ENCODE assay signal across 8 mouse cellular contexts in genomic region chr3:87905880-87906485, GRCm38 (mm10). TPM values are rescaled to one million over a fixed set of nuclear protein-coding genes. Genes with fewer than 3 reads are reported as not detected.
DNase-seq lines count a peak whose midpoint lies in the region; ATAC-seq and TF ChIP-seq lines count a peak whose summit lies in the region.

Gene Hdgf (plus strand): TSS chr3:87906321.

- TF ChIP-seq EP300 in heart, adult 2 months (IDR thresholded peaks at IDR 0.05; ENCODE audit: insufficient read depth, low read depth, low read length) = peak; percentile 60; the same call in 1 of the 2 replicates

- H3K4me2 ChIP-seq in embryonic facial prominence, embryonic 13.5 days = peak within 1 kb of the TSS; percentile 92
- H3K4me2 ChIP-seq in limb, embryonic 13.5 days (replicated peaks) = peak within 1 kb of the TSS; percentile 91
- peak within 1 kb of the TSS; percentile 80 for H3K4me2 ChIP-seq in midbrain, embryonic 16.5 days (ENCODE audit: low read length)

- peak; percentile 15 for TF ChIP-seq POLR2A in heart, adult 2 months (IDR thresholded peaks at IDR 0.05; ENCODE audit: insufficient read depth, low read depth, low read length)

- ATAC-seq in embryonic facial prominence, embryonic 13.5 days (ENCODE audit: insufficient number of reproducible peaks, insufficient read depth, low FRiP score, low TSS enrichment, low read depth) = peak; percentile 90
- ATAC-seq in limb, embryonic 13.5 days (ENCODE audit: low FRiP score, low read depth) = peak; percentile 94
- ATAC-seq in midbrain, embryonic 16.5 days = peak; percentile 96

- no peaks in the 10 kb centered on the region for H3K27me3 ChIP-seq in embryonic facial prominence, embryonic 13.5 days
- H3K27me3 ChIP-seq in heart, adult 2 months (ENCODE audit: control insufficient read depth, insufficient read depth, low read length) = no peaks in the 10 kb centered on the region
- H3K27me3 ChIP-seq in limb, embryonic 13.5 days = no peaks in the 10 kb centered on the region
- no peaks in the 10 kb centered on the region for H3K27me3 ChIP-seq in midbrain, embryonic 16.5 days (ENCODE audit: control insufficient read depth, insufficient read depth, low read depth, low read length)

- no peaks in the 10 kb centered on the region for H3K36me3 ChIP-seq in embryonic facial prominence, embryonic 13.5 days
- no peaks in the 10 kb centered on the region; the same call in 1 of the 2 replicates for H3K36me3 ChIP-seq in heart, adult 2 months (ENCODE audit: control insufficient read depth, insufficient read depth, low read length)
- no peaks in the 10 kb centered on the region for H3K36me3 ChIP-seq in limb, embryonic 13.5 days
- H3K36me3 ChIP-seq in midbrain, embryonic 16.5 days (ENCODE audit: control insufficient read depth, insufficient read depth, low read length) = no peaks in the 10 kb centered on the region

- peak; percentile 99 for DNase-seq in 3134 (ENCODE audit: extremely low read depth, insufficient read length, low spot score)
- DNase-seq in adrenal gland, postnatal 36 days = peak; percentile 96 to 97
- DNase-seq in heart, adult 2 months = peak; percentile 96 to 97
- DNase-seq in kidney, adult 8-10 months = peak; percentile 94 to 95
- peak; percentile 87 to 95 for DNase-seq in spleen, postnatal 10 days (ENCODE audit: low spot score in 2 of 2)

- WGBS in embryonic facial prominence, embryonic 13.5 days = under 1% methylated on average over 56 of the region's 57 CpGs
- WGBS in heart, adult 2 months = under 1% methylated on average over 53 of the region's 57 CpGs
- WGBS in limb, embryonic 13.5 days = under 1% methylated on average over 57 of the region's 57 CpGs
- WGBS in midbrain, embryonic 16.5 days = under 1% methylated on average over 55 of the region's 57 CpGs

- intact Hi-C loops in heart, adult 2 months (cut with DNase I) = loop anchor here (1.0 kb wide), 1 partner anchor 19 kb away; no protein-coding TSS in a partner anchor

- TF ChIP-seq CTCF in heart, adult 2 months (IDR thresholded peaks at IDR 0.05) = peak; percentile 44

- H3K79me2 ChIP-seq in heart, adult 2 months (replicated peaks; ENCODE audit: control insufficient read depth, insufficient read depth, low read length) = peaks cover 6% of the 10 kb centered on the region; the same call in 1 of the 2 replicates

- no peaks in the 10 kb centered on the region for H3K9me3 ChIP-seq in embryonic facial prominence, embryonic 13.5 days
- no peaks in the 10 kb centered on the region for H3K9me3 ChIP-seq in limb, embryonic 13.5 days
- no peaks in the 10 kb centered on the region for H3K9me3 ChIP-seq in midbrain, embryonic 16.5 days (replicated peaks; ENCODE audit: control insufficient read depth, low read length, poor library complexity, severe bottlenecking)

- peak within 1 kb of the TSS; percentile 98 for H3K4me3 ChIP-seq in embryonic facial prominence, embryonic 13.5 days
- H3K4me3 ChIP-seq in heart, adult 2 months = peak within 1 kb of the TSS; percentile 98
- peak within 1 kb of the TSS; percentile 99 for H3K4me3 ChIP-seq in limb, embryonic 13.5 days
- peak within 1 kb of the TSS; percentile 97 for H3K4me3 ChIP-seq in midbrain, embryonic 16.5 days (ENCODE audit: low read depth, low read length)

- H3K4me1 ChIP-seq in embryonic facial prominence, embryonic 13.5 days = peaks cover 34% of the 10 kb centered on the region
- peaks cover 20% of the 10 kb centered on the region for H3K4me1 ChIP-seq in heart, adult 2 months (ENCODE audit: control insufficient read depth, insufficient read depth, low read length)
- peaks cover 36% of the 10 kb centered on the region for H3K4me1 ChIP-seq in limb, embryonic 13.5 days
- peaks cover 28% of the 10 kb centered on the region for H3K4me1 ChIP-seq in midbrain, embryonic 16.5 days (ENCODE audit: control insufficient read depth, insufficient read depth, low read length)

- H3K27ac ChIP-seq in embryonic facial prominence, embryonic 13.5 days = peak within 1 kb of the TSS; percentile 98
- H3K27ac ChIP-seq in heart, adult 2 months = peak within 1 kb of the TSS; percentile 93
- H3K27ac ChIP-seq in limb, embryonic 13.5 days = peak within 1 kb of the TSS; percentile 98
- peak within 1 kb of the TSS; percentile 92 for H3K27ac ChIP-seq in midbrain, embryonic 16.5 days (ENCODE audit: low read length)

- H3K9ac ChIP-seq in embryonic facial prominence, embryonic 13.5 days = peak within 1 kb of the TSS; percentile 98
- peak within 1 kb of the TSS; percentile 94 for H3K9ac ChIP-seq in heart, adult 2 months (ENCODE audit: low read depth, low read length)
- peak within 1 kb of the TSS; percentile 99 for H3K9ac ChIP-seq in limb, embryonic 13.5 days
- peak within 1 kb of the TSS; percentile 84 for H3K9ac ChIP-seq in midbrain, embryonic 16.5 days (ENCODE audit: low read depth, low read length)

RNA-seq across cellular contexts. Expression of gene Hdgf, which starts in this region (rescaled TPM):
- total RNA-seq in adrenal gland, postnatal 36 days (2021) = 100 to 1,000 TPM; 187 TPM
- polyA plus RNA-seq in embryonic facial prominence, embryonic 13.5 days (2015; fragmentation: Nextera tagmentation; extraction: Ambion mirVana) = 180 and 260 TPM in 2 replicates
- 100 to 1,000 TPM; 106 to 125 TPM for total RNA-seq in heart, adult 2 months (2021)
- polyA plus RNA-seq in heart, adult 2 months (2012; rRNA removed) = 61.6 and 99.5 TPM in 2 replicates
- polyA plus RNA-seq in limb, embryonic 13.5 days (2015; fragmentation: Nextera tagmentation; extraction: Ambion mirVana) = 205 and 221 TPM in 2 replicates
- polyA plus RNA-seq in midbrain, embryonic 16.5 days (2015; fragmentation: Nextera tagmentation; extraction: Ambion mirVana) = 144 and 154 TPM in 2 replicates

Comparison
In these comparisons a context has a peak if more than half of its experiments do, and no peak if none do; other contexts are left out.
1. Peak in every context shown above with its lines: DNase-seq, ATAC-seq, H3K4me3 ChIP-seq and H3K27ac ChIP-seq.